Mouse (Mus musculus) heart, embryonic 13.5 days (tissue): ENCODE measurements around the gene Adh7. TPM values are rescaled to one million over a fixed set of nuclear protein-coding genes. Genes with fewer than 3 reads are reported as not detected.

Source experiments
- ATAC-seq: fragments of 200-750 bp; cut with Nextera tagmentation; 2 replicates; pipeline ENCODE4 v1.8.0; 2017; ENCODE audit warnings: moderate TSS enrichment; ENCODE audit not compliant: insufficient number of reproducible peaks, low FRiP score, low TSS enrichment; ENCODE audit errors: extremely low read depth
- H3K27ac ChIP-seq: fragments of 300-500 bp; sonication (generic); replicated peaks from 2 replicates; pipeline ENCODE4 v1.5.1; 2015; ENCODE audit warnings: moderate library complexity, mild to moderate bottlenecking, inconsistent platforms
- H3K27me3 ChIP-seq: fragments of 300-500 bp; sonication (generic); replicated peaks from 2 replicates; pipeline ENCODE4 v1.6.1; 2015; ENCODE audit warnings: mild to moderate bottlenecking, inconsistent platforms
- H3K36me3 ChIP-seq: fragments of 300-500 bp; sonication (generic); 2 replicates; pipeline ENCODE4 v1.6.1; 2015; ENCODE audit warnings: mild to moderate bottlenecking, inconsistent platforms
- H3K4me1 ChIP-seq: fragments of 300-500 bp; sonication (generic); 2 replicates; pipeline ENCODE4 v1.6.1; 2015; ENCODE audit warnings: inconsistent platforms
- H3K4me2 ChIP-seq: fragments of 300-500 bp; sonication (generic); 2 replicates; pipeline ENCODE4 v1.6.1; 2015; ENCODE audit warnings: inconsistent platforms, mild to moderate bottlenecking, moderate library complexity
- H3K4me3 ChIP-seq: fragments of 300-500 bp; sonication (generic); 2 replicates; pipeline ENCODE4 v1.5.1; 2015; ENCODE audit warnings: moderate library complexity, mild to moderate bottlenecking, inconsistent platforms
- H3K9ac ChIP-seq: fragments of 300-500 bp; sonication (generic); 2 replicates; pipeline ENCODE4 v1.6.1; 2015; ENCODE audit warnings: inconsistent platforms, mild to moderate bottlenecking, moderate library complexity
- H3K9me3 ChIP-seq: fragments of 300-500 bp; sonication (generic); 2 replicates; pipeline ENCODE4 v1.6.1; 2016; ENCODE audit warnings: inconsistent platforms
- WGBS: fragments of 180-500 bp; shearing (Covaris S2); methylation state at CpG from one replicate; pipeline ENCODE4 v1.1.7; 2015; ENCODE audit warnings: mixed read lengths; 5-methylcytosine and 5-hydroxymethylcytosine counted together
- polyA plus RNA-seq: library from polyadenylated mRNA; unstranded; fragments of >200 nt; fragmentation: Nextera tagmentation; extraction: Ambion mirVana; gene quantifications from 2 replicates; pipeline ENCODE4 v1.2.1, GENCODE M21; 2015

The Adh7 gene
- polyA plus RNA-seq, 1 experiment from 2014 or later, result 0.11 TPM

DNA sequence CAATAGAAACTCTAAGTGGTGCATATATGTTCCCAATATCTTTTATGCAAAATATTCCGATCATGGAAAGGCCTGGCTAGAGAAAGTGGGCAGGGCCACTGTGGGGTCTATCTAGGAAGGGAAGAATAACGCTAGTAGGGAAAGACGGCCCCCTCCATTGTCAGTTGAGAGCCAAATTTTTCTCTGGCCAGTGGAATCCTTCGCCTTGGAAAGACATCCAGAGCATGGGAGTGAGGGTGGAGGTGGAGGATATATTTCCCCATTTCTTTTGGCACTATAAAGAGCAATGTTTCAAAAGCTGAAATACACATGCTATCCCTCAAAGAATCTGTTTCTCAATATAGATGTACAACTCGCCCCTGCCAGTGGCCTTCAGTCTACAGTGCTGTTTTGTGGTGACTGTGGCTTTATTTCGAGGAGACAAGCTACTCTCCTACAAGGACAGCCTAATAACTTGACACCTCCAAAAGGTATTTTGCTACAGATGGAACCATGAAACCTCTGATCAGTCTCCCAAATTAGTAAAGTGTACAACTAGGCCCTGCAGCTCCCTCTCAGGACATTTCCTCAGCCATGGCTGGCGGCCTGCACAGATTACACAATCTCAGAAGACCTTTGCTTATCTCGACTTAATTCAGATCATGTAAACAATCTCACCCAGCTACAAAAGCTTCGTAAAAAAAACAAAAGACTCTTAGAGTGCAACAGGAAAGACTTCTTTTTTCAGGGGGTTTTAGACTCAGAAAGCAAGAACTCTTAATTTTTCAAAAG lies 38.4 kb downstream of the Adh7 start:
- Histone ChIP-seq H3K27me3 (no peaks in the 10 kb centered on the region), H3K9ac (no peak overlapping the region), H3K4me3 (no peak overlapping the region), H3K27ac (no peak overlapping the region), H3K4me2 (no peak overlapping the region), H3K9me3 (no peaks in the 10 kb centered on the region), H3K4me1 (peaks cover 3% of the 10 kb centered on the region; the same call in 1 of the 2 replicates), H3K36me3 (no peaks in the 10 kb centered on the region)
- 49% methylated on average over 9 of the region's 9 CpGs for WGBS
- no peak for ATAC-seq

DNA sequence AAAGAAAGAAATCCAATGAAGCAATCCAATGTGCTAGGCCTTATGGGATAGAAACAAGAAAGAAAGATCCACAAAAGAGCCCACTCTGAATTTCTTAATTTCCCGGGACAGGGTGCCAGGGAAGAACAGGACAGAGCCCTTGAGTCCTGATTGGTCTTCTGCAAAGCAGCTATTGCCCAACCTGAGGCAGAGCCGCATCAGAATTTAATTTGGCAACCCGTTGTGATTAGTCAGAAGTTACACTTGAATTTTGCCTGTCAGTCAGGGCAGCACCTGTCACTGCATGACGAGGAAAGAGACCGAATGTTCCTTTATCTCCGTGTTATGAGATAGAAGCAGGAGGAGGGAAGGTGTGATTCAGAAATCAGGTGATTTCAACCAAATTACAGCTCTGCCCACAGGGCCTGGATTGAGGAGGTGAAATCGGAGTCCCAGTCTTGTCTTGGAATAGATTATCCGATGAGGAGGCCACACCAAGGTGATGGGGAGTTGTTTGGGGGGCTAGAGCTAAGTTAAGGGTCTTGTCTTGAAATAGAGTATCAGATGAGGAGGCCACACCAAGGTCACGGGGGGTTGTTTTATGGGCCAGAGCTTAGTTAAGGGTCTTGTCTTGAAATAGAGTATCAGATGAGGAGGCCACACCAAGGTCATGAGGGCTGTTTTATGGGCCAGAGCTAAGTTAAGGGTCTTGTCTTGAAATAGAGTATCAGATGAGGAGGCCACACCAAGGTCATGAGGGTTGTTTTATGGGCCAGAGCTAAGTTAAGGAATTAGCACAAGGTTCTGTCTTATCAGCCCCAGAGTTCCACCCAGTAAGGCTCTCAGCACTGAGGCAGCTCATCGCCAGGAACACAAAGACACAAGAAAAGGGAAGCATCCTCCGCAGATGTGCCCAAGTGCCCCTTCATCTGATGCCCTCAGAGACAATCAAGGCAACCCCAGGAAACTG lies 43.4 kb downstream of the Adh7 start, which contains the start of gene Adh1:
Adh1 (plus strand) TSS at position 271 of the 949 bp plus-strand sequence.
- H3K9me3 ChIP-seq, result no peaks in the 10 kb centered on the region
- no peak within 1 kb of the TSS for H3K27ac ChIP-seq
- no peak within 1 kb of the TSS for H3K9ac ChIP-seq
- 70% methylated on average over 11 of the region's 11 CpGs for WGBS
- ATAC-seq, result no peak
- peaks cover 13% of the 10 kb centered on the region for H3K4me1 ChIP-seq
- no peaks in the 10 kb centered on the region for H3K36me3 ChIP-seq
- H3K4me2 ChIP-seq, result no peak within 1 kb of the TSS
- no peak within 1 kb of the TSS for H3K4me3 ChIP-seq
- H3K27me3 ChIP-seq, result no peaks in the 10 kb centered on the region

DNA sequence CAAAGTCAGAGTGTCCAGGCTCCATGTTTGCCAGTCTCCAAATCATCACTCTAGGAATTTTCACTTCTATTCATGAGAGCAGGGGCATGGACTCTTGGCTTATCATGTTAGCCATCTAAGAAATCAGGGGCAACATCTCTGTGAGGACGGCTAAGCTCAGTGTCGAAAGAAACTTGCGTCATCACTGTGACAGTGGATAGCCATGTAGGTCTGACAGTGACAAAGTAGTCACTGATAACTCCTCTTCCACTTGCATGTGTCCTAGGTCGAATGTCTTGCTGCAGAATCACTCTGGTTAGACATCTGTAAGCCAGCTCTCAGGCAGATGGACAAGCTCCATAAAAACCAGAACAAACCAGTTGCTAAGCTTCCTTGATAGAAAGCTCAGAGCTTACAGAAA lies 45.0 kb downstream of the Adh7 start:
- H3K36me3 ChIP-seq, result no peaks in the 10 kb centered on the region
- no peaks in the 10 kb centered on the region for H3K9me3 ChIP-seq
- H3K4me3 ChIP-seq, result no peak overlapping the region
- H3K27ac ChIP-seq, result no peak overlapping the region
- ATAC-seq, result no peak
- H3K27me3 ChIP-seq, result no peaks in the 10 kb centered on the region
- H3K4me2 ChIP-seq, result no peak overlapping the region
- no peak overlapping the region for H3K9ac ChIP-seq
- peaks cover 10% of the 10 kb centered on the region; the same call in 1 of the 2 replicates for H3K4me1 ChIP-seq
- WGBS, result 25% methylated on average over 4 of the region's 4 CpGs

DNA sequence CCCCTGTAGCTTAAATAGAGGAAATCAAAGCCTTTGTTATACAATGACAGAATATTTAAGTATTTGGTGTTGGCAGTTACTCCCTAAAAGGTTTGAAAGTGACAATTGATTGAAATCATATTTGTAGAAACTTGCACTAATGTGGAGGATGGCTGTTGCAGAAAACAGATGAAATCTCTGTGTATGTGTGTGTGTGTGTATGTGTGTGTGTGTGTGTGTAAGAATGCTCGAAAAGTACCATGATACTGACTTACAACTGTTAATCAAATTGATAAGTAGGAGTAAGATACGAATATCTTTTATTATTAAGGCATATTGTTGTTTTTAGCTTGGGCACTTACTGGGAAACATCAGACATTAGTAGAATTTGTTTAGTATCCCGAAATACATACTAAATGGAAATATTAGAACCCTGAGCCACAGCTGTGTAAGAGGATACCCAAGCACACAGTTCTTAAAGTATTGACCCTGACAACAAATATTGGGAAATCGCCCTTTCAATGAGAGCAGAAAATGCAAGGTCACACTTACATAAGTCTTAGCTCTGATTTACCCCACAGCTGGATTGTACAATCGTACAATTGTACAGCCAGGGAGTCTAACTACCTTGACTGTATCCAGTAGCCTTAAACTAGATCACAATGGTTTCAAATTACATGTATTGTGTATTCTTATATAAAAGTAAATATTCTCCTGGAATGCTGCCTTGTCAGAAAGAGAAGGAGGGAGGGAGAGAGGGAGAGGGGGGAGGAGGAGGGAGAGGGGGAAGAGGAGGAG lies 45.8 kb downstream of the Adh7 start:
- Histone ChIP-seq H3K36me3 (no peaks in the 10 kb centered on the region), H3K4me1 (peaks cover 10% of the 10 kb centered on the region; the same call in 1 of the 2 replicates), H3K4me2 (no peak overlapping the region), H3K27me3 (no peaks in the 10 kb centered on the region), H3K4me3 (no peak overlapping the region), H3K9ac (no peak overlapping the region), H3K27ac (no peak overlapping the region), H3K9me3 (no peaks in the 10 kb centered on the region)
- no peak for ATAC-seq
- WGBS, result 61% methylated on average over 5 of the region's 5 CpGs

DNA sequence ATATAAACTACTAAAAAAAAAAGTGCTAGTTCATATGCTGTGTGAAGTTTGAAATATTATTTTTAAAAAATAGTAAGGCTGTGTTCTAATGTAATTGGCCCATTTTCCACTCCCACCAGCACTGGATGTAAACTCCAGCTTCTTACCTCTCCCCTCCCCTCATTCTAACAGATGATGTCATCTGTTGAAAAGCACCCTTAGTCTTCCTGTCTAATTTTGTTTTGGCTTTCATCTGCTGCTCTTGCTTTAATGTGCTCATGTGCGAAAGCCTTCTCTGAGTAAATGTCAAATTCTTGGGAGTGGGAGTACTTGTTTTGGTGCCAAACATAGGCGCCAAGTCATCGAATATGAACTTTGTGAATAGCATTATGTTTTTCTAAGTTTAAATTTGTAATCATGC lies 47.1 kb downstream of the Adh7 start:
- no peaks in the 10 kb centered on the region for H3K27me3 ChIP-seq
- no peak overlapping the region for H3K27ac ChIP-seq
- 68% methylated on average over 3 of the region's 3 CpGs for WGBS
- no peak overlapping the region for H3K4me3 ChIP-seq
- no peak overlapping the region for H3K4me2 ChIP-seq
- no peaks in the 10 kb centered on the region for H3K9me3 ChIP-seq
- H3K36me3 ChIP-seq, result no peaks in the 10 kb centered on the region
- peaks cover 10% of the 10 kb centered on the region; the same call in 1 of the 2 replicates for H3K4me1 ChIP-seq
- no peak for ATAC-seq
- H3K9ac ChIP-seq, result no peak overlapping the region

DNA sequence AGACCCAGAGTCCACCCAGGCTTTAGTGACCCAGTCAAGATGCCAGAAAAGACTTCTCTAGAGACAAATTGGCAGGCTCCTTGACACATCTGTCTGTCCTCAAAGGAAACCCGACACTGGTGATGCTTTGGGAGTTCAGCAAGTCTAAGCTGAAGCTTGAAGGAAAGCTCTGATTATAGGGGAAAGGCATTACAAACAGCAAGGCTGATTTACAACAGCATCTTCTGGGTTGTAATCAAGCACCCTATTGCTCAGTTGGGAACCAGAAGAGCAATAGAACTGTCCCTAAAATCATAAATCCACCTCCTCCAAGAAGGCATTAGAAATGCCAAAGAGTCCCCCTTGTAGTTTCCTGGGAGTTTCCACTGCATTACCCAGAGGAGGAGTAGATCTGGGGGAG lies 52.9 kb downstream of the Adh7 start:
- no peak for ATAC-seq
- Histone ChIP-seq H3K27ac (no peak overlapping the region), H3K36me3 (no peaks in the 10 kb centered on the region), H3K9me3 (no peaks in the 10 kb centered on the region), H3K9ac (no peak overlapping the region), H3K4me3 (no peak overlapping the region), H3K27me3 (no peaks in the 10 kb centered on the region), H3K4me2 (no peak overlapping the region), H3K4me1 (no peaks in the 10 kb centered on the region)
- WGBS, result 28% methylated on average over 1 of the region's 1 CpGs

DNA sequence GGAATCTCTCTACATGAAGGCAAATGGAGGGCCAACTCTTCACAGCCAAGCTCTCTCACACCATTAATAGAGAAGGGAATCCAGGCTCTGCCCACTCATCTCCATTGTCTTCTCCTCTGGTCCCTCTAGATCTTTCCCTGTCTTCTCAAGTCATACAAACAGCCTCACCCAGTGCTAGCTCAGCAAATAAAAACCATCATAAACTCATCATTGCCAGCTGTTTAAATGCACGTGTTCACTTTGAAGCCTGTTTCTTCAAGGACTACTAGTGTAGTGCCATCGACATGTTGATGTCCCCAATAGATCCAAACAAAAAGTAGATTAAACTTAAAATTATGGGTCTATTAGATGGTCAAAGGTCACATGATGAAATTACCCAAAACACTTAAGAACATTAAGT lies 53.7 kb downstream of the Adh7 start:
- no peak for ATAC-seq
- WGBS, result 80% methylated on average over 2 of the region's 2 CpGs
- no peak overlapping the region for H3K4me3 ChIP-seq
- no peaks in the 10 kb centered on the region for H3K27me3 ChIP-seq
- no peaks in the 10 kb centered on the region for H3K4me1 ChIP-seq
- no peaks in the 10 kb centered on the region for H3K36me3 ChIP-seq
- H3K4me2 ChIP-seq, result no peak overlapping the region
- no peaks in the 10 kb centered on the region for H3K9me3 ChIP-seq
- H3K9ac ChIP-seq, result no peak overlapping the region
- H3K27ac ChIP-seq, result no peak overlapping the region

DNA sequence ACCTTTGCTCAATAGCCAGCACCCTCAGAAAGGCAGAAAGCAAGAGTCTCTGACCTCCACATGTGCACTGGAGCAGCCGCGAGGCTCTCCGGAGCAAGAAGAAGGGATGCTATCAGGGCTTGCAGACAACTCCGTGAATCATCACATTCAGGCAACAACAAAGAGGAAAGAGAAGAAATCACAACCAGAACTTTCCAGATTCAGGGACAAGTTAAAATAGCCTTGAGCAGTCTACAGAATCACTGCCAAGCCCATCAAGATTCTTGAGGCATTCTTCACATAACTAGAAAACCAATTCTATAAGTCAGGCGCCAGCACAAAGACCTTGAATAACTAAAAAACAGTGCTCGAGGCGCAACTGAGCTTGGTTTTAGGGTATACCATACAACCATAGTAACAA lies 55.5 kb downstream of the Adh7 start:
- Histone ChIP-seq H3K9ac (no peak overlapping the region), H3K4me1 (0 out of 2 replicates have a peak, but pooled peaks cover 8% of the 10 kb centered on the region), H3K9me3 (no peaks in the 10 kb centered on the region), H3K4me3 (no peak overlapping the region), H3K27me3 (no peaks in the 10 kb centered on the region), H3K27ac (no peak overlapping the region), H3K36me3 (no peaks in the 10 kb centered on the region), H3K4me2 (no peak overlapping the region)
- WGBS, result 72% methylated on average over 7 of the region's 7 CpGs
- ATAC-seq, result no peak

DNA sequence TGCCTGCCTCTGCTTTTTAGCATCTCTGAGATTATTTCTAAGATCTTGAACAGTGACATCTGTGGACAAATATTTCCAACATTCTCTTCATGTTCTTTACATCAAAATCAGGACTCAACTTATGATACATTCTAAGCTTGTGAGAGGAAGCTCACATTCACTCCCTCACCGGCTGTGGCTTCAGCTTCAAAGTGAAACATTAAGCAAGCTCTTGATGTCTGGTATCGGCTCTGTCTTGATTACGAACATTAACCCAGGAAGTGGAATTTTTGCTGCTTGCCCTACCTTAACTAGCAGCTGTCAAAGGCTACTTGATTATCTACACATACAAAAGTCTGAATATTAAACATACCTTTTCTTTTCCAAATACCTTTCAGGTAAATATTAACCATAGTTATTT lies 57.5 kb downstream of the Adh7 start:
- WGBS, result 64% methylated on average over 3 of the region's 3 CpGs
- ATAC-seq, result no peak

DNA sequence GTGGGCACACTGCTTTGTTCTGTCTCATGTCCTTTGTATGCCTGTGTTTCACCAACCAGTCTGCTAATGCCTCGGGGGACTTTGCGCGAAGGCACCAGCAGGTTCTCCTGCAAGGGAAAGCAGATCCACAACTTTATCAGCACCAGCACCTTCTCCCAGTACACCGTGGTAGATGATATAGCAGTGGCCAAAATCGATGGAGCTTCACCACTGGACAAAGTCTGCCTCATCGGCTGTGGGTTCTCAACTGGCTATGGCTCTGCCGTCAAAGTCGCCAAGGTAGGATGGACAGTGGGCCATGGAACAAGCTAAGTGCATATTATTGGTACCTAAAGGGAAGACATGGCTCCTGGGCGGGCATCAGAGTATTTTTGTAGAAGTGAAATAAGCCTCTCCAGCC lies 65.0 kb downstream of the Adh7 start:
- Histone ChIP-seq H3K4me3 (no peak overlapping the region), H3K27me3 (no peaks in the 10 kb centered on the region), H3K4me2 (no peak overlapping the region), H3K9me3 (no peaks in the 10 kb centered on the region), H3K4me1 (peaks cover 6% of the 10 kb centered on the region; the same call in 1 of the 2 replicates), H3K9ac (no peak overlapping the region), H3K27ac (no peak overlapping the region), H3K36me3 (no peaks in the 10 kb centered on the region)
- 89% methylated on average over 9 of the region's 9 CpGs for WGBS
- ATAC-seq, result no peak

More for the DNA sequence above, 57.5 kb downstream of the Adh7 start:
- H3K4me2 ChIP-seq, result no peak overlapping the region
- H3K9me3 ChIP-seq, result no peaks in the 10 kb centered on the region
- no peak overlapping the region for H3K4me3 ChIP-seq
- H3K27ac ChIP-seq, result no peak overlapping the region
- H3K27me3 ChIP-seq, result no peaks in the 10 kb centered on the region
- H3K4me1 ChIP-seq, result 0 out of 2 replicates have a peak, but pooled peaks cover 8% of the 10 kb centered on the region
- H3K9ac ChIP-seq, result no peak overlapping the region
- H3K36me3 ChIP-seq, result no peaks in the 10 kb centered on the region
